In genomic region chr11:121198622-121199021, GRCm38 (mm10) we compare ENCODE assay signal across 40 mouse cellular contexts. TPM values are rescaled to one million over a fixed set of nuclear protein-coding genes. Genes with fewer than 3 reads are reported as not detected.
A peak's percentile ranks its signal among the peaks of the same experiment; 100 is the strongest.
DNase-seq lines count a peak whose midpoint lies in the region; ATAC-seq and TF ChIP-seq lines count a peak whose summit lies in the region.
"Had no signal": no experiment of that assay in that cellular context is flagged by ENCODE, and none has a peak within 500 bp of the region (broad histone marks: within the 10 kb centered on the region; RNA-seq: fewer than 3 reads in every experiment).

No protein-coding gene starts in this region.

- no peaks in the 10 kb centered on the region for H3K36me3 ChIP-seq in kidney, adult 2 months (ENCODE audit: control insufficient read depth, insufficient read depth, low read length)
- H3K36me3 ChIP-seq in forebrain, embryonic 12.5 days (replicated peaks) = peaks cover 3% of the 10 kb centered on the region
- peaks cover 5% of the 10 kb centered on the region; the same call in 1 of the 2 replicates for H3K36me3 ChIP-seq in forebrain, postnatal 0 days (ENCODE audit: insufficient read depth)
- H3K36me3 ChIP-seq: intestine, embryonic 15.5 days; liver, embryonic 13.5 days; stomach, embryonic 15.5 days had no signal

- no peak for ATAC-seq in forebrain, embryonic 12.5 days (ENCODE audit: low FRiP score)
- no peak for ATAC-seq in forebrain, postnatal 0 days
- ATAC-seq: forebrain, embryonic 14.5 days; hindbrain, postnatal 0 days; intestine, embryonic 15.5 days; Patski had no signal

- no peaks in the 10 kb centered on the region for H3K9me3 ChIP-seq in forebrain, embryonic 12.5 days
- H3K9me3 ChIP-seq in forebrain, postnatal 0 days (ENCODE audit: low read length) = no peaks in the 10 kb centered on the region
- H3K9me3 ChIP-seq: embryonic facial prominence, embryonic 13.5 days; hindbrain, embryonic 12.5 days; intestine, embryonic 15.5 days; limb, embryonic 15.5 days; liver, embryonic 13.5 days; megakaryocyte, embryonic 14.5 days; midbrain, embryonic 12.5 days; neural tube, embryonic 13.5 days; stomach, embryonic 15.5 days had no signal

- no peak overlapping the region for H3K4me3 ChIP-seq in kidney, adult 2 months (ENCODE audit: insufficient read depth, low read depth, low read length)
- H3K4me3 ChIP-seq in forebrain, embryonic 12.5 days (replicated peaks) = no peak overlapping the region
- no peak overlapping the region for H3K4me3 ChIP-seq in forebrain, postnatal 0 days (ENCODE audit: low read depth, low read length)
- H3K4me3 ChIP-seq: embryonic facial prominence, embryonic 13.5 days; hindbrain, embryonic 12.5 days; intestine, embryonic 15.5 days; layer of hippocampus, adult 2 months; left cerebral cortex, adult 2 months; limb, embryonic 15.5 days; liver, embryonic 13.5 days; megakaryocyte, embryonic 14.5 days; midbrain, embryonic 12.5 days; neural tube, embryonic 13.5 days; stomach, embryonic 15.5 days had no signal

- no peak overlapping the region for H3K4me2 ChIP-seq in forebrain, embryonic 12.5 days
- no peak overlapping the region for H3K4me2 ChIP-seq in forebrain, postnatal 0 days (ENCODE audit: low read depth)
- H3K4me2 ChIP-seq: embryonic facial prominence, embryonic 13.5 days; heart, embryonic 11.5 days; hindbrain, embryonic 12.5 days; intestine, embryonic 15.5 days; limb, embryonic 15.5 days; liver, embryonic 13.5 days; midbrain, embryonic 12.5 days; neural tube, embryonic 13.5 days; stomach, embryonic 15.5 days had no signal

- H3K27ac ChIP-seq in kidney, adult 2 months (ENCODE audit: insufficient read depth, low read depth, low read length) = no peak overlapping the region
- no peak overlapping the region for H3K27ac ChIP-seq in forebrain, embryonic 12.5 days
- no peak overlapping the region for H3K27ac ChIP-seq in forebrain, postnatal 0 days (ENCODE audit: low read depth, low read length)
- H3K27ac ChIP-seq: embryonic facial prominence, embryonic 13.5 days; hindbrain, embryonic 12.5 days; hindbrain, postnatal 0 days; intestine, embryonic 15.5 days; layer of hippocampus, adult 2 months; left cerebral cortex, adult 2 months; limb, embryonic 15.5 days; liver, embryonic 13.5 days; midbrain, embryonic 12.5 days; neural tube, embryonic 13.5 days; stomach, embryonic 15.5 days had no signal

- H3K4me1 ChIP-seq in kidney, adult 2 months (ENCODE audit: control insufficient read depth, insufficient read depth, low read length) = peaks cover 5% of the 10 kb centered on the region; the same call in 1 of the 2 replicates
- H3K4me1 ChIP-seq in forebrain, embryonic 12.5 days = peaks cover 3% of the 10 kb centered on the region
- H3K4me1 ChIP-seq in forebrain, postnatal 0 days (ENCODE audit: insufficient read depth) = no peaks in the 10 kb centered on the region
- H3K4me1 ChIP-seq: midbrain, embryonic 12.5 days had no signal

- WGBS in kidney, adult 2 months = 39% methylated on average over 2 of the region's 2 CpGs
- WGBS in forebrain, embryonic 12.5 days = 63% methylated on average over 2 of the region's 2 CpGs
- 63% methylated on average over 2 of the region's 2 CpGs for WGBS in forebrain, postnatal 0 days

- TF ChIP-seq POLR2A in kidney, adult 2 months (IDR thresholded peaks at IDR 0.05; ENCODE audit: low read depth, low read length) = no peak

- TF ChIP-seq CTCF in kidney, adult 2 months (conservative IDR thresholded peaks at IDR 0.05; ENCODE audit: insufficient read depth, insufficient read length, low read depth, low read length) = no peak
- no peak for TF ChIP-seq CTCF in forebrain, postnatal 0 days (IDR thresholded peaks at IDR 0.05; ENCODE audit: low read depth)

- DNase-seq in kidney, postnatal 14 days = peak; percentile 16
- DNase-seq in kidney, adult 2 months = no peak
- peak; percentile 10 for DNase-seq in ovary, adult 18-20 months (ENCODE audit: low spot score)
- no peak for DNase-seq in ovary, postnatal 36 days (ENCODE audit: low spot score)
- peak; percentile 87 for DNase-seq in fibroblast of lung, adult 2 months (ENCODE audit: low read depth)
- no peak for DNase-seq in spleen, postnatal 4 days (ENCODE audit: low spot score in 2 of 2)
- DNase-seq in forebrain, postnatal 0 days = no peak
- DNase-seq: adrenal gland, postnatal 25 days; B cell, adult 2 months; cerebellum, adult 11-12 months; cerebellum, adult 9-11 months; embryo, embryonic 11 days; gastrocnemius, postnatal 25 days; heart, adult 18-20 months; heart, postnatal 36 days; kidney, adult 9 months; kidney, postnatal 36 days; liver, embryonic 13.5 days; retina, postnatal 1 day; right cerebral cortex, postnatal 14 days; thymus, adult 18-20 months; thymus, postnatal 25 days had no signal

- H3K27me3 ChIP-seq in kidney, adult 2 months (replicated peaks; ENCODE audit: control insufficient read depth, insufficient read depth, low read length) = no peaks in the 10 kb centered on the region
- no peaks in the 10 kb centered on the region for H3K27me3 ChIP-seq in forebrain, embryonic 12.5 days
- no peaks in the 10 kb centered on the region for H3K27me3 ChIP-seq in forebrain, postnatal 0 days (ENCODE audit: insufficient read depth, low read length)
- H3K27me3 ChIP-seq: CH12.LX; embryonic facial prominence, embryonic 13.5 days; hindbrain, embryonic 12.5 days; intestine, embryonic 15.5 days; limb, embryonic 15.5 days; liver, embryonic 13.5 days; midbrain, embryonic 12.5 days; neural tube, embryonic 13.5 days; Patski; stomach, embryonic 15.5 days had no signal

- no peak overlapping the region for H3K9ac ChIP-seq in forebrain, embryonic 12.5 days
- H3K9ac ChIP-seq in forebrain, postnatal 0 days = no peak overlapping the region
- H3K9ac ChIP-seq: hindbrain, embryonic 12.5 days; intestine, embryonic 15.5 days; limb, embryonic 15.5 days; liver, embryonic 13.5 days; midbrain, embryonic 12.5 days; stomach, embryonic 15.5 days had no signal

RNA-seq across cellular contexts. Expression of gene Hexdc, which starts 5.6 kb away (rescaled TPM):
- polyA plus RNA-seq in kidney, adult 2 months (2012; rRNA removed) = 18.3 and 23.6 TPM in 2 replicates
- 7.9 and 8.4 TPM in 2 replicates for polyA plus RNA-seq in forebrain, embryonic 12.5 days (2016; fragmentation: Nextera tagmentation; extraction: Ambion mirVana)
- total RNA-seq in forebrain, postnatal 0 days (2014; rRNA removed) = 64.9 and 77.0 TPM in 2 replicates
- 19.8 and 24.1 TPM in 2 replicates for polyA plus RNA-seq in forebrain, postnatal 0 days (2015; fragmentation: Nextera tagmentation; extraction: Ambion mirVana)

RNA-seq across cellular contexts. Expression of gene Ogfod3, which starts 5.9 kb away (rescaled TPM):
- polyA plus RNA-seq in kidney, adult 2 months (2012; rRNA removed) = 25.4 and 27.4 TPM in 2 replicates
- polyA plus RNA-seq in forebrain, embryonic 12.5 days (2016; fragmentation: Nextera tagmentation; extraction: Ambion mirVana) = 16.1 and 19.7 TPM in 2 replicates
- total RNA-seq in forebrain, postnatal 0 days (2014; rRNA removed) = 7.1 and 9.0 TPM in 2 replicates
- 16.8 and 21.4 TPM in 2 replicates for polyA plus RNA-seq in forebrain, postnatal 0 days (2015; fragmentation: Nextera tagmentation; extraction: Ambion mirVana)

RNA-seq across cellular contexts. Expression of gene Cybc1, which starts 30.5 kb away (rescaled TPM):
- polyA plus RNA-seq in kidney, adult 2 months (2012; rRNA removed) = 13.7 and 15.3 TPM in 2 replicates
- 33.3 and 34.0 TPM in 2 replicates for polyA plus RNA-seq in forebrain, embryonic 12.5 days (2016; fragmentation: Nextera tagmentation; extraction: Ambion mirVana)
- total RNA-seq in forebrain, postnatal 0 days (2014; rRNA removed) = 28.0 and 29.1 TPM in 2 replicates
- polyA plus RNA-seq in forebrain, postnatal 0 days (2015; fragmentation: Nextera tagmentation; extraction: Ambion mirVana) = 19.7 TPM in 2 replicates

RNA-seq across cellular contexts. Expression of gene Narf, which starts 38.4 kb away (rescaled TPM):
- 41.8 and 54.1 TPM in 2 replicates for polyA plus RNA-seq in kidney, adult 2 months (2012; rRNA removed)
- polyA plus RNA-seq in forebrain, embryonic 12.5 days (2016; fragmentation: Nextera tagmentation; extraction: Ambion mirVana) = 65.0 and 72.4 TPM in 2 replicates
- 73.1 and 135 TPM in 2 replicates for total RNA-seq in forebrain, postnatal 0 days (2014; rRNA removed)
- 39.0 and 42.9 TPM in 2 replicates for polyA plus RNA-seq in forebrain, postnatal 0 days (2015; fragmentation: Nextera tagmentation; extraction: Ambion mirVana)

RNA-seq across cellular contexts. Expression of gene Uts2r, which starts 38.6 kb away (rescaled TPM):
- polyA plus RNA-seq in kidney, adult 2 months (2012; rRNA removed) = not detected in 2 replicates
- not detected in 2 replicates for polyA plus RNA-seq in forebrain, embryonic 12.5 days (2016; fragmentation: Nextera tagmentation; extraction: Ambion mirVana)
- 0.33 and 1.1 TPM in 2 replicates for total RNA-seq in forebrain, postnatal 0 days (2014; rRNA removed)
- polyA plus RNA-seq in forebrain, postnatal 0 days (2015; fragmentation: Nextera tagmentation; extraction: Ambion mirVana) = 0.43 and 0.77 TPM in 2 replicates
- total RNA-seq: adrenal gland, postnatal 25 days; CH12.LX; left cerebral cortex, postnatal 36 days had no signal
- polyA plus RNA-seq: embryonic facial prominence, embryonic 13.5 days; forebrain, embryonic 14.5 days; heart, embryonic 11.5 days; intestine, embryonic 15.5 days; liver, embryonic 13.5 days; Patski; small intestine, adult 2 months; stomach, embryonic 15.5 days had no signal

Comparison
In these comparisons a context has a peak if more than half of its experiments do, and no peak if none do; other contexts are left out.
1. DNase-seq: peak in kidney, postnatal 14 days (single experiment), ovary, adult 18-20 months (single experiment) and fibroblast of lung, adult 2 months (single experiment); none in kidney, adult 2 months (single experiment), ovary, postnatal 36 days (single experiment), spleen, postnatal 4 days (0 of 2) and forebrain, postnatal 0 days (single experiment).